Mouse (Mus musculus) midbrain, embryonic 11.5 days (tissue): Measurements from ENCODE around the gene Ndufb11. TPM values are rescaled to one million over a fixed set of nuclear protein-coding genes. Genes with fewer than 3 reads are reported as not detected.

Source experiments
- ATAC-seq: fragments of 200-750 bp; cut with Nextera tagmentation; 2 replicates; pipeline ENCODE4 v1.8.0; 2017; ENCODE audit warnings: moderate TSS enrichment, moderate library complexity; ENCODE audit not compliant: low FRiP score
- DNase-seq: peaks from one replicate; pipeline ENCODE4 v3.0.0; 2015; ENCODE audit warnings: low spot score; ENCODE audit errors: missing footprints
- H3K27ac ChIP-seq: fragments of 300-500 bp; sonication (generic); 2 replicates; pipeline ENCODE4 v1.5.1; 2014; ENCODE audit warnings: low read depth, low read length
- H3K27me3 ChIP-seq: fragments of 300-500 bp; sonication (generic); 2 replicates; pipeline ENCODE4 v1.6.1; 2014; ENCODE audit warnings: mild to moderate bottlenecking, low read length, moderate library complexity, mixed read lengths; ENCODE audit not compliant: control insufficient read depth, insufficient read depth
- H3K36me3 ChIP-seq: fragments of 300-500 bp; sonication (generic); 2 replicates; pipeline ENCODE4 v1.6.1; 2014; ENCODE audit warnings: mild to moderate bottlenecking, low read length, moderate library complexity, mixed read lengths; ENCODE audit not compliant: control insufficient read depth, insufficient read depth
- H3K4me1 ChIP-seq: fragments of 300-500 bp; sonication (generic); 2 replicates; pipeline ENCODE4 v1.6.1; 2014; ENCODE audit warnings: low read length; ENCODE audit not compliant: control insufficient read depth, insufficient read depth
- H3K4me2 ChIP-seq: fragments of 300-500 bp; sonication (generic); 2 replicates; pipeline ENCODE4 v1.6.1; 2014; ENCODE audit warnings: mild to moderate bottlenecking, moderate library complexity
- H3K4me3 ChIP-seq: fragments of 300-500 bp; sonication (generic); 2 replicates; pipeline ENCODE4 v1.5.1; 2014; ENCODE audit warnings: low read depth, low read length
- H3K9ac ChIP-seq: fragments of 300-500 bp; sonication (generic); 2 replicates; pipeline ENCODE4 v1.6.1; 2014; ENCODE audit warnings: low read length
- H3K9me3 ChIP-seq: fragments of 300-500 bp; sonication (generic); 2 replicates; pipeline ENCODE4 v1.6.1; 2016; ENCODE audit warnings: low read length; ENCODE audit not compliant: control insufficient read depth
- WGBS: fragments of 180-500 bp; shearing (Covaris S2); extraction: QIAGEN DNeasy Blood & Tissue Kit; methylation state at CpG from one replicate; pipeline ENCODE4 v1.1.7; 2014; 5-methylcytosine and 5-hydroxymethylcytosine counted together
- polyA plus RNA-seq: library from polyadenylated mRNA; unstranded; fragments of >200 nt; fragmentation: Nextera tagmentation; extraction: Ambion mirVana; gene quantifications from 2 replicates; pipeline ENCODE4 v1.2.1, GENCODE M21; 2014

Gene Ndufb11
- polyA plus RNA-seq: 193 and 197 TPM in 2 replicates

GRCm38 (mm10) chrX:20617176-20617902 lies at the start of gene Ndufb11, which contains the start of gene Rbm10:
Ndufb11 (minus strand) TSS chrX:20617619.
Rbm10 (plus strand) TSS chrX:20617503.
- Histone ChIP-seq H3K4me2 (peak within 1 kb of the TSS; percentile 64), H3K27me3 (no peaks in the 10 kb centered on the region), H3K36me3 (no peaks in the 10 kb centered on the region; the same call in 1 of the 2 replicates), H3K4me3 (peak within 1 kb of the TSS; percentile 58), H3K9ac (peak within 1 kb of the TSS; percentile 77), H3K4me1 (no peaks in the 10 kb centered on the region), H3K27ac (peak within 1 kb of the TSS; percentile 73), H3K9me3 (no peaks in the 10 kb centered on the region; the same call in 1 of the 2 replicates)
- DNase-seq (peak; percentile 94), ATAC-seq (peak; percentile 98)
- 20% methylated on average over 48 of the region's 49 CpGs for WGBS

DNA sequence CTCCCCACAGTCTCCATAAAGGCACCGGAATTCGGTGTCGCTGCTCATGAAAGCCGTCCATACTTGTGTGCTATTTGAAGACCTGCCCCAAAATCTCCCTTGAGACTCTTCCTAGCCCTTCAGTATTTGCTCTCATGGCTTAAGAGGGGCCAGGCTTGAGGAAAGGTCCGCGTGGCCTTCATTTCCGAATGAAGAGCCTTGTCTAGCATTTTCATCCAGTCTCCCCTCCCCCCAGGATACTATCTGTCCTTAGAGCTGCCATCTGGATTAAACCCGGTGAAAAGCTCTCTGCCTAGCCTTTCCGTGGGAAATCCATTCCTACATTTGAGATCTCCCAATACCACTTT lies 46.0 kb upstream of the Ndufb11 start:
- no peak for DNase-seq
- WGBS: 8% methylated on average over 9 of the region's 9 CpGs
- ATAC-seq: no peak

DNA sequence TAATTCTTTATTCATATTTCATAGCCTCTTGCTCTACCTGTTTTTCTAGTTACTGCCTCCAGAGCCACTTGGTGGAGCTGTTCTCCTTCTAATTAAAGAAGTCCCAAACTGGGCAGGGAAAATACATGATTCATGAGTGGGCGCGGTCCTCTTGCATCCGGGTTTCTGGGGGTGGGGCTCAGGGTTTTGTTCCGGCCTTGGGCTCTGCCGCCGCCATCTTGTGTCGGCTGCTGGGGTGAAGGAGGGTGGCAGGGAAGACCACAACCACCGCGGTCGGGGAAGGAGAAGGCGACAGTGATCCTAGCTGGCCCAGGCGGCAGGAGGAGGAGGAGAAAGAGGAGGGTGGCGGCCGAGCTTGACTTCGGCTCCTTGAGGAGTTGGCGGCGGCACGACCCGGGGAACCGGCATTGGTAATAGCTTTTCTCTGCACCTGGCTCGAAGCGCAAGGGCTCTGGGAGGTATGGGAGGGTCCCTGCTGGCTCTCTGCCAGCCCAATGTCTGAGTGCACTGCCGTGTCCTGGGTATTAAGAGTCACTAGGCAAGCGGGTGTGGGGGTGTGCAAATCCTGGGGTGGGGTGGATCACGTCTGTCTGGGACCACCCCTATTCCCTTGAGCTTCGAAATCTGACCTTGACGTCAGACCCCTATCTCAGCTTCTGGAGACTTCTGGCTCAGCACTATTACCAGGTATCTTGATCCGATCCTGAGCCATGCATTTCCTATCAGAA lies 45.5 kb upstream of the Ndufb11 start:
- ATAC-seq: peak; percentile 90
- peak overlapping the region; percentile 60 for H3K4me2 ChIP-seq
- no peaks in the 10 kb centered on the region for H3K9me3 ChIP-seq
- 16% methylated on average over 26 of the region's 28 CpGs for WGBS
- H3K36me3 ChIP-seq: no peaks in the 10 kb centered on the region
- peak overlapping the region; percentile 75 for H3K9ac ChIP-seq
- DNase-seq: peak; percentile 94
- H3K27me3 ChIP-seq: no peaks in the 10 kb centered on the region
- H3K4me1 ChIP-seq: peaks cover 6% of the 10 kb centered on the region
- H3K4me3 ChIP-seq: peak overlapping the region; percentile 61
- H3K27ac ChIP-seq: peak overlapping the region; percentile 57; the same call in 1 of the 2 replicates

More for the DNA sequence above, 46.0 kb upstream of the Ndufb11 start:
- H3K27ac ChIP-seq: no peak overlapping the region
- no peaks in the 10 kb centered on the region for H3K9me3 ChIP-seq
- H3K4me1 ChIP-seq: peaks cover 6% of the 10 kb centered on the region
- H3K4me3 ChIP-seq: peak overlapping the region; percentile 61
- H3K4me2 ChIP-seq: peak overlapping the region; percentile 60
- H3K27me3 ChIP-seq: no peaks in the 10 kb centered on the region
- H3K36me3 ChIP-seq: no peaks in the 10 kb centered on the region
- H3K9ac ChIP-seq: peak overlapping the region; percentile 75

DNA sequence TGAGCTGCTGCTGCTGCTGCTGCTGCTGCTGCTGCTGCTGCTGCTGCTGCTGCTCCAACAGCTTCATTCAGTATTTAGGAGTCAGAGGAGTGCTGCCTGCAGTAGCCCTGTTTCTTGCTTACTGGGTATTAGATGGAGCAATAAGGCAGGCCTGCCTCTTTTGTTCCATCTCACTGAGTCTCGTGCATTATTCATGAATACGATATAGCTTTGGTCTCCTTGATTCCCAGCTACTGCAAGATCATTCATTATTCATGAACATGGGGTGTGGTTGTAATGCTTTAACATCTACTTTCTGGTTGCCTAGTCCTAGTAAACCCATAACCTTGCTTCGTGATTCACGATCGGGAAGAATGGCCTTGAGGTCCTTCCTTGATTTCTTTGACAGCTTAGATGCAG lies 44.9 kb upstream of the Ndufb11 start:
- H3K4me2 ChIP-seq: peak overlapping the region; percentile 22; the same call in 1 of the 2 replicates
- no peaks in the 10 kb centered on the region for H3K9me3 ChIP-seq
- H3K9ac ChIP-seq: no peak overlapping the region
- no peaks in the 10 kb centered on the region for H3K27me3 ChIP-seq
- peaks cover 6% of the 10 kb centered on the region for H3K4me1 ChIP-seq
- H3K36me3 ChIP-seq: no peaks in the 10 kb centered on the region
- DNase-seq: no peak
- WGBS: 33% methylated on average over 5 of the region's 5 CpGs
- H3K27ac ChIP-seq: peak overlapping the region; percentile 72
- peak overlapping the region; percentile 61; the same call in 1 of the 2 replicates for H3K4me3 ChIP-seq
- ATAC-seq: peak; percentile 84

- H3K27ac ChIP-seq: no peak overlapping the region
- 16% methylated on average over 24 of the region's 24 CpGs for WGBS
- ATAC-seq (no peak), DNase-seq (peak; percentile 89)
- H3K4me1 ChIP-seq: peaks cover 3% of the 10 kb centered on the region; the same call in 1 of the 2 replicates
- no peaks in the 10 kb centered on the region for H3K27me3 ChIP-seq
- no peaks in the 10 kb centered on the region for H3K9me3 ChIP-seq
- H3K36me3 ChIP-seq: no peaks in the 10 kb centered on the region
- peak overlapping the region; percentile 51; the same call in 1 of the 2 replicates for H3K9ac ChIP-seq
- peak overlapping the region; percentile 30 for H3K4me3 ChIP-seq
- peak overlapping the region; percentile 65 for H3K4me2 ChIP-seq
These were observed 41.5 kb upstream of the Ndufb11 start for GRCm38 (mm10) chrX:20658891-20659406.

DNA sequence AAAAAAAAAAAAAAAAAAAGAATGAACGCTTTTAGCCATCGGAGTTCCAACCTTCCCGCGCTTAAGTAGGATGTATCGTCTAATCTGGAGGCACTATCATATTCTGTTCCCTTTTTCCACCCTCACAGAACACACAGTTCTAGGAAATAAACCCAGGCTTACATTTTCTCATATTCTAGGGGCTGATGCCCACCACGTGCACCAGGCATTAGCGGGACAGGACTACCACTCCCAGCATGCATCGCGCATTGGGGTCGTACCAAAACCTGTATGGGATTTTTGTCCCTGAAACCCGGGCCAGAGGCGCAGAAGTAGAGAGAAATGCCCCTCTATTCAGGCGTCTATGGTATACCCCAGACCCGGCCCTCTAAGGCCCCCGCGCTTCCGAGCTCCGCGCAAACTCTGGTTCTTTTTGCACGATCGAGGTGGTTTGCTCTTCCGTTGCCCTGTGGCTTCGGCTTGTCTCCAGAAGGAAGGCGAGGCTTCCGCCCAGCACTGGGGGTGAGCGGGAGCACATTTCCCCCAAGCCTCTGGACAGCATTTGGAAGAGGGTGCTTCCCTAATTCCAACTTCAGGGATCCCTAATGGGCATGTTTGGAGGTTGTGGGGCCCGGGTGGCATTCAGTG lies 40.7 kb upstream of the Ndufb11 start, which contains the start of gene Uba1:
Uba1 (plus strand) TSS at position 301 of the 627 bp plus-strand sequence.
- Histone ChIP-seq H3K36me3 (no peaks in the 10 kb centered on the region), H3K4me3 (peak within 1 kb of the TSS; percentile 30), H3K4me2 (peak within 1 kb of the TSS; percentile 65), H3K27ac (no peak within 1 kb of the TSS), H3K27me3 (no peaks in the 10 kb centered on the region), H3K9ac (peak within 1 kb of the TSS; percentile 51; the same call in 1 of the 2 replicates), H3K4me1 (peaks cover 3% of the 10 kb centered on the region; the same call in 1 of the 2 replicates), H3K9me3 (no peaks in the 10 kb centered on the region)
- DNase-seq: peak; percentile 96
- peak; percentile 79 for ATAC-seq
- WGBS: 13% methylated on average over 27 of the region's 27 CpGs

DNA sequence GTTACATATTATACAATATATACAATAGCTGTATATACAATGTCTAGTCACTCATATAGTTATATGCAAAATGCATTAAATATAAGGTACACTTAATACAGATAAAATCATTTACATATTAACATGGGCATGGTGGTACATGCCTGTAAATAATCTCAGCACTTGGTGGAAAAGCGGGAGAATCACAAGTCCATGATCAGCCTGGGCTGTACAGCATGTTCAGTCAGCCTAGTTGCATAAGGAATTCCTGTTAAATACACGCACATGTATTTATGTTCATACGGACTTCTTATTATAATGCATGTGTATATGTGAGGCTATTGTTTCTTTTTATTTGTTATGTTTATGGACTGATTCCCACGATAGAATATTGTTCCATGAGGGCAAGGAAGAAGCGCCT lies 40.2 kb upstream of the Ndufb11 start:
- H3K9ac ChIP-seq: no peak overlapping the region
- H3K27me3 ChIP-seq: no peaks in the 10 kb centered on the region
- no peak overlapping the region for H3K27ac ChIP-seq
- H3K36me3 ChIP-seq: no peaks in the 10 kb centered on the region
- peak overlapping the region; percentile 65; the same call in 1 of the 2 replicates for H3K4me2 ChIP-seq
- 28% methylated on average over 5 of the region's 5 CpGs for WGBS
- DNase-seq (no peak), ATAC-seq (no peak)
- no peaks in the 10 kb centered on the region for H3K9me3 ChIP-seq
- peaks cover 3% of the 10 kb centered on the region; the same call in 1 of the 2 replicates for H3K4me1 ChIP-seq
- no peak overlapping the region for H3K4me3 ChIP-seq

GRCm38 (mm10) chrX:20644780-20645179 lies 27.4 kb upstream of the Ndufb11 start:
- Histone ChIP-seq H3K4me1 (no peaks in the 10 kb centered on the region), H3K4me3 (no peak overlapping the region), H3K27ac (no peak overlapping the region), H3K36me3 (peaks cover 11% of the 10 kb centered on the region), H3K9me3 (no peaks in the 10 kb centered on the region), H3K9ac (no peak overlapping the region), H3K27me3 (no peaks in the 10 kb centered on the region), H3K4me2 (no peak overlapping the region)
- 88% methylated on average over 5 of the region's 5 CpGs for WGBS
- DNase-seq (no peak), ATAC-seq (no peak)
